Mouse (Mus musculus): Measurements from ENCODE around the gene Tmem232. TPM values are rescaled to one million over a fixed set of nuclear protein-coding genes. Genes with fewer than 3 reads are reported as not detected.

The Tmem232 gene
- polyA plus RNA-seq (2012; rRNA removed) = 0.32 and 0.34 TPM in 2 replicates

GRCm38 (mm10) chr17:65540441-65541272 is at the start of gene Tmem232:
Tmem232 (minus strand) TSS chr17:65540782.
- no peak within 1 kb of the TSS for H3K27ac ChIP-seq (ENCODE audit: insufficient read depth, low read length)
- no peaks in the 10 kb centered on the region for H3K4me1 ChIP-seq (ENCODE audit: control insufficient read depth, insufficient read depth, low read length)
- peak; percentile 38 to 42 for DNase-seq
- 8% methylated on average over 26 of the region's 26 CpGs for WGBS
- peak within 1 kb of the TSS; percentile 71 for H3K4me3 ChIP-seq (replicated peaks; ENCODE audit: insufficient read depth, low read depth, low read length)
- H3K27me3 ChIP-seq (ENCODE audit: control insufficient read depth, insufficient read depth, low read length) = no peaks in the 10 kb centered on the region
- TF ChIP-seq CTCF (IDR thresholded peaks at IDR 0.05; ENCODE audit: borderline replicate concordance, insufficient read depth, low read depth, low read length) (no peak; the same call in 1 of the 2 replicates), POLR2A (IDR thresholded peaks at IDR 0.05; ENCODE audit: borderline replicate concordance, insufficient read depth, low read length) (no peak)

- Histone ChIP-seq H3K4me1 (ENCODE audit: control insufficient read depth, insufficient read depth, low read length) (no peaks in the 10 kb centered on the region), H3K27me3 (ENCODE audit: control insufficient read depth, insufficient read depth, low read length) (no peaks in the 10 kb centered on the region), H3K4me3 (replicated peaks; ENCODE audit: insufficient read depth, low read depth, low read length) (no peak overlapping the region), H3K27ac (ENCODE audit: insufficient read depth, low read length) (no peak overlapping the region)
- no peak for TF ChIP-seq POLR2A (IDR thresholded peaks at IDR 0.05; ENCODE audit: borderline replicate concordance, insufficient read depth, low read length)
- no peak for TF ChIP-seq CTCF (IDR thresholded peaks at IDR 0.05; ENCODE audit: borderline replicate concordance, insufficient read depth, low read depth, low read length)
- no peak for DNase-seq
- WGBS = 66% methylated on average over 3 of the region's 3 CpGs
These were observed 46.3 kb upstream of the Tmem232 start for GRCm38 (mm10) chr17:65586892-65587291.

GRCm38 (mm10) chr17:65581440-65581839 is 40.9 kb upstream of the Tmem232 start:
- WGBS = 94% methylated on average over 5 of the region's 5 CpGs

GRCm38 (mm10) chr17:65579766-65580165 is 39.2 kb upstream of the Tmem232 start:
- Histone ChIP-seq H3K27me3 (ENCODE audit: control insufficient read depth, insufficient read depth, low read length) (no peaks in the 10 kb centered on the region), H3K27ac (ENCODE audit: insufficient read depth, low read length) (no peak overlapping the region), H3K4me1 (ENCODE audit: control insufficient read depth, insufficient read depth, low read length) (no peaks in the 10 kb centered on the region), H3K4me3 (replicated peaks; ENCODE audit: insufficient read depth, low read depth, low read length) (no peak overlapping the region)
- no peak for DNase-seq
- no peak for TF ChIP-seq POLR2A (IDR thresholded peaks at IDR 0.05; ENCODE audit: borderline replicate concordance, insufficient read depth, low read length)
- no peak for TF ChIP-seq CTCF (IDR thresholded peaks at IDR 0.05; ENCODE audit: borderline replicate concordance, insufficient read depth, low read depth, low read length)
- WGBS = 97% methylated on average over 7 of the region's 7 CpGs

More at GRCm38 (mm10) chr17:65581440-65581839, 40.9 kb upstream of the Tmem232 start:
- H3K27ac ChIP-seq (ENCODE audit: insufficient read depth, low read length) = no peak overlapping the region
- H3K4me3 ChIP-seq (replicated peaks; ENCODE audit: insufficient read depth, low read depth, low read length) = no peak overlapping the region
- H3K4me1 ChIP-seq (ENCODE audit: control insufficient read depth, insufficient read depth, low read length) = no peaks in the 10 kb centered on the region
- no peaks in the 10 kb centered on the region for H3K27me3 ChIP-seq (ENCODE audit: control insufficient read depth, insufficient read depth, low read length)
- DNase-seq = no peak
- no peak for TF ChIP-seq CTCF (IDR thresholded peaks at IDR 0.05; ENCODE audit: borderline replicate concordance, insufficient read depth, low read depth, low read length)
- TF ChIP-seq POLR2A (IDR thresholded peaks at IDR 0.05; ENCODE audit: borderline replicate concordance, insufficient read depth, low read length) = no peak

GRCm38 (mm10) chr17:65575339-65575738 is 34.8 kb upstream of the Tmem232 start:
- no peak overlapping the region for H3K27ac ChIP-seq (ENCODE audit: insufficient read depth, low read length)
- WGBS = 87% methylated on average over 1 of the region's 1 CpGs
- no peaks in the 10 kb centered on the region for H3K27me3 ChIP-seq (ENCODE audit: control insufficient read depth, insufficient read depth, low read length)
- H3K4me1 ChIP-seq (ENCODE audit: control insufficient read depth, insufficient read depth, low read length) = peaks cover 9% of the 10 kb centered on the region
- H3K4me3 ChIP-seq (replicated peaks; ENCODE audit: insufficient read depth, low read depth, low read length) = no peak overlapping the region
- no peak for DNase-seq
- TF ChIP-seq CTCF (IDR thresholded peaks at IDR 0.05; ENCODE audit: borderline replicate concordance, insufficient read depth, low read depth, low read length) (peak; percentile 32; the same call in 1 of the 2 replicates), POLR2A (IDR thresholded peaks at IDR 0.05; ENCODE audit: borderline replicate concordance, insufficient read depth, low read length) (no peak)

- Histone ChIP-seq H3K27me3 (ENCODE audit: control insufficient read depth, insufficient read depth, low read length) (no peaks in the 10 kb centered on the region), H3K4me3 (replicated peaks; ENCODE audit: insufficient read depth, low read depth, low read length) (no peak overlapping the region), H3K27ac (ENCODE audit: insufficient read depth, low read length) (no peak overlapping the region), H3K4me1 (ENCODE audit: control insufficient read depth, insufficient read depth, low read length) (peaks cover 9% of the 10 kb centered on the region)
- DNase-seq = no peak
- TF ChIP-seq POLR2A (IDR thresholded peaks at IDR 0.05; ENCODE audit: borderline replicate concordance, insufficient read depth, low read length) (no peak), CTCF (IDR thresholded peaks at IDR 0.05; ENCODE audit: borderline replicate concordance, insufficient read depth, low read depth, low read length) (no peak)
- WGBS = 82% methylated on average over 8 of the region's 8 CpGs
These were observed 34.3 kb upstream of the Tmem232 start for GRCm38 (mm10) chr17:65574850-65575249.

- 24% methylated on average over 9 of the region's 9 CpGs for WGBS
These were observed 31.3 kb upstream of the Tmem232 start for GRCm38 (mm10) chr17:65571866-65572265.

GRCm38 (mm10) chr17:65571466-65571865 is 30.9 kb upstream of the Tmem232 start:
- DNase-seq = no peak
- 74% methylated on average over 8 of the region's 8 CpGs for WGBS
- Histone ChIP-seq H3K27me3 (ENCODE audit: control insufficient read depth, insufficient read depth, low read length) (no peaks in the 10 kb centered on the region), H3K27ac (ENCODE audit: insufficient read depth, low read length) (no peak overlapping the region), H3K4me1 (ENCODE audit: control insufficient read depth, insufficient read depth, low read length) (peaks cover 9% of the 10 kb centered on the region), H3K4me3 (replicated peaks; ENCODE audit: insufficient read depth, low read depth, low read length) (no peak overlapping the region)
- TF ChIP-seq CTCF (IDR thresholded peaks at IDR 0.05; ENCODE audit: borderline replicate concordance, insufficient read depth, low read depth, low read length) (no peak), POLR2A (IDR thresholded peaks at IDR 0.05; ENCODE audit: borderline replicate concordance, insufficient read depth, low read length) (no peak)

More at GRCm38 (mm10) chr17:65571866-65572265, 31.3 kb upstream of the Tmem232 start:
- Histone ChIP-seq H3K27me3 (ENCODE audit: control insufficient read depth, insufficient read depth, low read length) (no peaks in the 10 kb centered on the region), H3K27ac (ENCODE audit: insufficient read depth, low read length) (no peak overlapping the region), H3K4me1 (ENCODE audit: control insufficient read depth, insufficient read depth, low read length) (peaks cover 9% of the 10 kb centered on the region), H3K4me3 (replicated peaks; ENCODE audit: insufficient read depth, low read depth, low read length) (no peak overlapping the region)
- DNase-seq = peak; percentile 26 to 49
- no peak for TF ChIP-seq CTCF (IDR thresholded peaks at IDR 0.05; ENCODE audit: borderline replicate concordance, insufficient read depth, low read depth, low read length)
- no peak for TF ChIP-seq POLR2A (IDR thresholded peaks at IDR 0.05; ENCODE audit: borderline replicate concordance, insufficient read depth, low read length)
